Mouse (Mus musculus): ENCODE measurements around the gene Kitl.

Kitl gene

DNA sequence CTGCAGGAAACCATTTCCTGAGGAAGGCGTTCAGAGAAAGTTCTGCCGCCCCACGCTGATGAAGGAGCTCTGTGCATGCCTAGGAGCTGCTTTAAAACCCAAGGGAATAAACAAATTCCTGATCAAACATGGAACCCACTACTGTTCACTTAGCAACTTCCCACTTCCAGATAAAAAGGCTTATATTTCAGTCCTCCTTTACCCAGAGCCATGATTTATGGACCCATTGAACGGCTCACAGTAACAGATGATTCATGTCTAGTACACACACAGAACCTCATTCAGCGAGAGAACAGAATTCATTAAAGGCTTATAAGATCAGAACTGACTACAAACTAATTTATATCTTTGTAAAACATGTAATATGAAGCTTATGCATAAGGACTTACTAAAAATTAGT lies 109.0 kb downstream of the Kitl start:
- DNase-seq (ENCODE audit: low spot score), result no peak

DNA sequence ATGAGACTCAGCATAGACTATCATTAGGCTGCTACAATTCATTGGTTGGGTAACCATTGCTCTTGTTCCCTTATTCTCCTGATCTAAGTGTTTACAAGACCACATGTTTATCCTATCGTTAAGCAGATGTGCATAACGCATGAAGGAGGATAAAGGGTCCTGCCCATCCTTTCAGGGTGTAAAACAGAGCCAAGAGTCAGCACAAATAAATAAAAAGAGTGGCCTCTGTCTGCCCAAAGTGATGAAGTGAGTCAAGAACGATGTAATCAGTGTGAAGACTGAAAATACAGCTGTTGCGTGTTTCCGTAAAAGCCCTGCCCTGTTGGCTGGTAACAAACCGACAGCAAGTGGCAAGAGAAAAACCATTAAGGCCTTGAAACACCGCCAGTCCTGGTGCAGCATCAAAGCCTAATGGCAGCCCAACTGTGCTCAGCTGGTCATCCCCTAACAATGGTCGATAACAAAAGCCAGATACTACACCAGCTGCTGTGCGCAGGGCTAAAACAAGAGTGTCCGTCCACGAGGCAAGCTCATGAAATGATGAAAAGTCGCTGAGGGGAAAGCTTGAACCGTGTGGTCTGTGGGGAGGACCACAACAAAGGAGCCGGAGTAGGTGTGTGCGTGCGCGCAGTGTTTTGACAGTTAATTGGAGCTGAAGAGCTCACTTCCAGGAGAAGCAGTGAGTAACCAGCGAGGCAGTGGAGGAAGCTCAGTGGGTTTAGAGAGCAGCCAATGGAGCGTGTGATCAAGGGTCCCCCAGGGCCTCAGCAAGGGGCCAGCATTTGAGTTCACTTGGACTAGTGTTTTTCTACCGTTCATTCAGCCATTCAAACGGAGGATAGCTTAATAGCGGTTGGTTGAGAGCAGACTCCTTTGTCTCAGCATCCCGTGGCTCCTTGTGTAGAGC lies 112.7 kb downstream of the Kitl start:
- no peak for DNase-seq (ENCODE audit: low spot score)

- DNase-seq (ENCODE audit: low spot score), result no peak
Observed at GRCm38 (mm10) chr10:100131657-100132056, 116.2 kb downstream of the Kitl start.

- no peak for DNase-seq (ENCODE audit: low spot score)
Observed at GRCm38 (mm10) chr10:100132304-100132703, 116.9 kb downstream of the Kitl start.

DNA sequence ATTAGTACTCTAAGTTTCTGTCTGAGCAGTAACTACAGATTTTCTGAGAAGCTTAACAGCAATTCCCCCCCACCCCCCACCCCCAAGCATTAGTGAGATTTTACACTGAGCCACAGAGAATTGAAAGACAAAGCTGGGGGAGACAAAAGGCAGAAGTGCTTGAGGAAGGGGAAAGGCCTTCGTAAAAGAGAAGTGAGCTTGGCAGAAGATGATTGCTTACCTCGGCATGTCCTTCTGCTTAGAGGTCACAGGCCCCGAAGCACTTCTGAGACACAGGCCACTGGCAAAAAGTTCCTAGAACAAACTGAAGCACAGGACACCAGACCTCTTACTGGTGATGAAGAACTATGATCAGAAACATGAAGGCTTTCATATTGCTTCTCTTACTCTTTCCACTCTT lies 123.1 kb downstream of the Kitl start:
- no peak for DNase-seq (ENCODE audit: low spot score)

GRCm38 (mm10) chr10:100148123-100148522 lies 132.7 kb downstream of the Kitl start:
- DNase-seq (ENCODE audit: low spot score), result no peak
